Mouse (Mus musculus) central nervous system, embryonic 18 days (tissue): ENCODE results near the gene Gm7995. TPM values are rescaled to one million over a fixed set of nuclear protein-coding genes. Genes with fewer than 3 reads are reported as not detected.

ENCODE experiments used
- polyA plus RNA-seq: library from polyadenylated mRNA; depleted of rRNA; stranded (reverse); fragments of >200 nt; gene quantifications from 2 replicates; pipeline ENCODE4 v1.2.3, GENCODE M21; 2012; rRNA removed

Gene Gm7995
- polyA plus RNA-seq: not detected in 2 replicates

DNA sequence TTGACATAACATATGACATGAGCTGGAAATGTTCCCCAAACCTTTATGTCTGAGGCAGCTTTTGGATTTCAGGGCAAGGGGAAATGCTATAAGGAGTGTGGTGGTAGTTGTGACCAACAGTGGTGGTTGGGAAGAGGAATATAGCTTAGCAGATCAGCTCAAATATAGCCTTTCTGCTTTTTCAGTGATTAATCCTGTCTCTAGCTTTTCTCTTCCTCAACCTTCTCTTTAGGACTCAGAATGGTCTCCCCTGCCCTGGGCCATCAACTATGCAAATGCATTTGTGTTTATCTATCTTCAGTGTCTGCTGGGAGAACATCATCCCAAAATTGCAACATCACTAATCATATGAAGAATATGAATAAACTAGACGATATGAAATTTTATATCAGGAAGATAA lies at the start of gene Gm7995:
TSS of gene Gm7995 (plus strand) at position 301 of the 400 bp plus-strand sequence.

DNA sequence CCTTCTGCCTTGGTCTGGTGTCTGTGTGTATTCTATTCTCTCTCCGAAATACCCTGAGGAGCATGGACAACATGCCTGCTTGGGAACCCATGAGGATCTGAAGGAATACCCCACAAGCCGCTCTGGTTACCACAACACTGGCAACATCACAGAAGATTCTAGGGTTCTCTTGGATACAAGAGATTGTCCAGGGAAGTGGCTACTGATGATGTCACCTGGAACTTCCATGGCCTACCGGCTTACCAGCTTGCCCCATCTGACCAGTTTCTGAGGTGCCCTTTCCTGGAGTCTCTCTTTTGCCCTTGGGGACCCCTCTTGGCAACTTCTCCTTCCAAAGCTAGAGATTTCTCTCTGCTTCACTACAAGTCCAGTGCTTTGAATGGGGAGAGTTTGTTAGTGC lies 12.8 kb upstream of the Gm7995 start, which contains the start of gene Gm9611:
TSS of gene Gm9611 (minus strand) at position 101 of the 400 bp plus-strand sequence.

Other genes starting within 250 kb of the Gm7995 start
- gene Gm7951, start 192.8 kb upstream of the Gm7995 start, polyA plus RNA-seq: not detected in 2 replicates
- not detected in 2 replicates for gene Gm17027, start 147.6 kb upstream of the Gm7995 start, polyA plus RNA-seq
- gene Gm3573, start 119.4 kb upstream of the Gm7995 start, polyA plus RNA-seq: not detected in 2 replicates
- gene Gm17026, start 50.2 kb upstream of the Gm7995 start, polyA plus RNA-seq: not detected in 2 replicates
- not detected in 2 replicates for gene Gm9611, start 12.9 kb upstream of the Gm7995 start, polyA plus RNA-seq
- not detected in 2 replicates for gene Gm8005, start 129.5 kb downstream of the Gm7995 start, polyA plus RNA-seq
- not detected in 2 replicates for gene Gm8011, start 153.7 kb downstream of the Gm7995 start, polyA plus RNA-seq
- gene Gm8020, start 192.1 kb downstream of the Gm7995 start, polyA plus RNA-seq: not detected in 2 replicates
- not detected in 2 replicates for gene Gm8024, start 214.1 kb downstream of the Gm7995 start, polyA plus RNA-seq